Mouse (Mus musculus) kidney, adult 18-20 months (tissue): Measurements from ENCODE around the gene Nmur1.

Source experiments
- DNase-seq: peaks from one replicate; pipeline ENCODE4 v3.0.0; 2021

Nmur1 gene

DNA sequence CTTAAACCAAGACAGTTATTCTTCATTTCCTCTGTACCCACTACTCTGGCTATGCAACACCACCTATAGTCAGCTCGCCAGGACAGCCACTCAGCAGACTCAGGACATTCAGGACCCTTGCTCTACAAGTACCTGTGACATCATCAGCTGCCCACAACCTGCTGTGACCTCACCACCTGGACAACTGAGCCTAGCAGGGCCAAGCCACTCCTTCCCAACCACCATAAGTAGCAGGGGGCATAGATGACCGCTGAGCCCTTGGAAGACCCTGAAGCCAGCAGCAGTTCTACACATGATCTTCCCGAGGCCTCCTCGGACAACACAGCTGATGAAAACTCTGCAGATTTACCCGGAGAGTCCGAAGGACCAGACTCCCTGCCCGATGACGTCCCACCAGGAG, at the start of gene Nmur1, which contains the start of gene Tex44:
Nmur1 (minus strand) TSS at position 101 of the 400 bp plus-strand sequence.
Tex44 (plus strand) TSS at position 202 of the 400 bp plus-strand sequence.
- DNase-seq = no peak

GRCm38 (mm10) chr1:86473109-86473760, 47.2 kb upstream of the Nmur1 start:
- no peak for DNase-seq

DNA sequence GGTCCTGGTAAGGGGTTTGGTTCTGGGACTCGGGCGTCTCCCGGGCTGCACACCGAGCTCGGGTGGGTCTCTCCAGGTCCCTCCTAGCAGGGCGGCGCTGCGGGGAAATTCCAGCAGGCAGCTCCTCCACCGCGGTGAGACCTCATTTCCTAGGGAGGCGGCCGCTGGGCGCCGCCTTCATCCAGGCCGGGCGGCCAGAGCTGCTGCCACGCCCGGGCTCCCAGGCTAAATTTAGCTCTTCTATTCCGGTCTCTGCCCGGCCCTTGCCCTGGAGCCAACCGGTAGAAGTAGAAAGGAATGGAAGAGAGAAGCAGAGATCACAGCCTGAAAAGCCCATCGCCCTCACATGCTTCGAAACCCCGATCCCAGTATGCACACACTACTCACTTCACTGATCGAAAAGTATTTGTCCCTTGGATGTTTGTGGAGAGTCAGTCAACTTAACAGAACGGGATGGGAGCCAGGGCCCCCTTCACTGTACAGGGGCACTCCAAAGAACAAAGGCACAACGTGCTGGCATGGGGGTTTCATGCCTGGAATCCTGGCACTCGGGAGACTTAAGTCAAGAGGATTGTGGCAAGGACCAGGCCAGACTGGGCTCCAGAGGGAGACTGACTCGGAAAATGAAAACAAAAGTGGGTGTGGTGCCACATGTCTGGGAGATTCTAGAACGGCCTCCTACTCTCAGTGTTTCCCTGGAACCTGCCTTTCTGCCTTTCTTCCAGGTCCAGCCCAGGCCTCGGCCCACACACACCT, 46.3 kb upstream of the Nmur1 start:
- DNase-seq = peak; percentile 82

GRCm38 (mm10) chr1:86471504-86471961, 45.5 kb upstream of the Nmur1 start:
- peak; percentile 41 for DNase-seq

DNA sequence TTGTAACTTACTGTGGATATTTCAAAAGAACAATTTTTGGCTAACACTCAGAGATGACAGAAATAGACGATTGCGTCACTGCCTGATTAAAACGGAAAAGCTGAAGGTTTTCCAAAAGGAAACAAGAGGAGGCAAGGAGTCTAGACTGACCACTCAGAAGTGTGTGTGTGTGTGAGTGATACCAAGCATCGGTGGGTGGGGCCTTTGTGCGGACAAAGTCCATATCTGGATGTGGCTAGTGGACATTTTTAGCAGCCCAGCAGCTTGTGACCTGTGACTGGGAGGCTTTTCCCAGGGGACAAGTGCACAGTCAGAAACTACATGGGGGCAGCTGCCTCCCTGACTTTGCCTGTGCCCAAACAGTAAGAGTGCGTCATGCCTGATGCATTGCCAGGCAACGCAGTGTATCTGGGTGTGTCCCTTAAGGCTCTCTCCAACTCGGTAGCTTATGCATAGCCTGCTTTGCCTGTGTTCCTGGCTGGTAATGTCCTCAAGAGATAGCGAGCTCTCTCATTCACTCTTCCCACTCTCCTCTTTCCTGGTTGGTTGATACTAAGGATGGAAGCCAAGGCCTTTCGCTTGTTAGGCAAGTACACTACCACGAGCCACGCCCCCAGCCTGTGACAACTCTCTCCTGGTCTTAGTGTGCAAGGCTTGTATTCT, 44.6 kb upstream of the Nmur1 start:
- DNase-seq = peak; percentile 75

DNA sequence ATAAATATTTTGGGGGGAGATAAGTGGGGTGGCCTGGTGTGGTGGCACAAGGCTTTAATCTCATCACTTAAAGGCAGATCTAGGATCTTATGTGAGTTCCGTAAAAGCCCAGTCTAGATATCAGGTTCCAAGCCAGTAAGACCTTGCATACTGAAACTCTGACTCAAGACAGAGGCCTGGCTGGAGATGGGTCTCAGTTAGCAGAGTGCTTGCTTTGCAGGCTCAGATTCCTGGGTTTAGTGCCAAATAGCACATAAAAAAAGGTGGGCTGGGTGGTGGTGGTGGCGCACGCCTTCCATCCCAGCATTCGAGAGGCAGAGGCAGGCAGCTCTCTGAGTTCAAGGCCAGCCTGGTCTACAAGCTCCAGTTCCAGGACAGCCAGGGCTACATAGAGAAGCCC, 43.8 kb upstream of the Nmur1 start:
- no peak for DNase-seq

GRCm38 (mm10) chr1:86467416-86467815, 41.4 kb upstream of the Nmur1 start:
- no peak for DNase-seq

DNA sequence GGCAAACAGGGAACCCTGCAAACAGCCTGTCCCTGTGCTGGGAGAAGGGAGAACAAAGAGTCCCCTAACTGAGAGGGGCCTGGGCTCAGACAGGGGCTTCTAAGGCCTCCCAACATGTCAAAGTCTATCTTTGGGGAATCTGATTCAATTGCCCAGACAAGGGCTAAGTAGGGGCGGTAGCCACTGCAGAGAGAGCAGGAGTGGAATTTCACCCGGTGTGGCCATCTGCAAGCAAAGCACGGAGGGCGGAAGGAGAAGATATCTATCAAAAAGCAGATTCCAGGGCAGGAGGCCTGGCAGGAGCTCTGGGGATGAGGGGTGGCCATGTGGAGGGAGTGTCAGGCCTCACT, 38.8 kb upstream of the Nmur1 start:
- DNase-seq = peak; percentile 42

DNA sequence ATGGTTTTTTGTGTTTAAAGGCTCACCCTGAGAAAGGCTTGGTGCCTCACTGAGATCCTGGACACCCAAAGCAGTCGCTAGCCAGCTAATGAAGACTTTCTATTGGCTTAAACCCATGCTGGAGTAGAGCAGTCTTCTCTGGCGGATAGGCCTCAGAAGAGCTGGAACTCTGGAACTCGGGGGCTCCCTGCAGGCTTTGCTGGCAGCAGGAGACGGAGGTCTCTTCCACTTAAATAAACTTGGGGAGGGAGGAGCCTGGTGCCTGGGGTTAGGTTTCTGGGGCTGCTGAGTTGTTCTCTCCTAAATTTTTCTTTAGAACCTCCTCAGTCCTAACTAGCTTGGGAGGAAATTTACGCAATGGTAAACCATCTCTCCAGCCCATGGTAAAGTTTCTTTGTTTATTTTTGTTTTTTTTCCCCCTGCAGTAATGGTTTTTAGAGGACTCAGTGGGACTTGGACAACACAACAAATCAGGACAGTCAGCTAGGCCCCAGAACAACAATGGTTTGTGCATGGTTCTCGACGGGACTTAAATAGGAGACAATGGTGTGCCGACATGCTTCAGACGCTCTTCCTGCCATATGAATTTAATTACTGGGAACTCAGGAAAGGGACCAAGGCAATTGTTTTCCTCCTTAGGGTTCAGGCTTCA, 38.3 kb upstream of the Nmur1 start:
- no peak for DNase-seq

DNA sequence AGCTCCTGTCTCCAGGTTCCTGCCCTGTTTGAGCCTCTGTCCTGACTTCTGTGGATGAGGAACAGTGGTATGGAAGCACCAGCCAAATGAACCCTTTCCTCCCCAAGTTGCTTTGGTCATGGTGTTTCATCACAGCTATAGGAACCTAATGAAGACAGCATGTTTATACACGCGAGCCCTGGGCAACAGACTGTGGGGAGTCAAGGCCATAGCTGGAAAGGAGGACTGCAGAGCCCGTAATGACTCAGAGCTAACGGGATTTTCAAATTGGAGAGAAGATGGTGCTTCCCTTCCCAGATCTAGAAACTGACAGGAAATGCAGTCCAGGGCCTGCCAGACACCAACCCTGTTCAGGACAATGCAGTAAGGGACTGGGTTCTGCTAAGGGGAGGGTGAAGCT, 33.3 kb upstream of the Nmur1 start:
- no peak for DNase-seq

DNA sequence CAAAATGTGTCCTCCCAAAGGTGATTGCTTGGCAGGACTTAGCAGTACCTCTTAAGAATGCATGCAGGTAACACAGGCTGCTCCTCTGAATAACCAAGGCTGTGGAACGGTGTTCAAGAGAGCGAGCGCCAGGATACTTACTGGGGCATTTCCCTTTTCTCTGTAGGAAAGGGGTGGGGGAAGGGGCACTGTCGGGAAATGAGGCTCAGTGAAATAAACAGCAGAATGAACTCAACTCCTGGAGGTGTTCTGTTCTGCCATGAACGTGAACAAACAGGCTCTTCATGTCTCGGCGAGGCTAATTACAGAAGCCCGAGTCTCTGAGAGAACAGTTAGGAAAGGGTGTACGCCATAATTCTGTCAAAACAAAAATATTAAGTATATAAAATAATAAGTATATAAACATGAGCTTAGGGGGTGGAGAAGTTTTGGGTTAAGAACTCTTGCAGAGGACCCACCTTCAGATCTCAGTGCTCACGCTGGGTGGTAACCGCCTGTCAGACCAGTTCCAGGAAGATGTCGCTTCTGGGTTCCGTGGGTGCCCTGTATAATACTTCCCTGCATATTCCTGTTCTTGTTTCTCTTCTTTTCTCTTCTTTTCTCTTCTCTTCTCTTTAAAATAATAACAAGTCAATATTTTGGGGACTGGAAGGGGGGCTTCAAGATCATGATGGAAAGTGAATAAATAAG, 31.0 kb upstream of the Nmur1 start:
- no peak for DNase-seq

DNA sequence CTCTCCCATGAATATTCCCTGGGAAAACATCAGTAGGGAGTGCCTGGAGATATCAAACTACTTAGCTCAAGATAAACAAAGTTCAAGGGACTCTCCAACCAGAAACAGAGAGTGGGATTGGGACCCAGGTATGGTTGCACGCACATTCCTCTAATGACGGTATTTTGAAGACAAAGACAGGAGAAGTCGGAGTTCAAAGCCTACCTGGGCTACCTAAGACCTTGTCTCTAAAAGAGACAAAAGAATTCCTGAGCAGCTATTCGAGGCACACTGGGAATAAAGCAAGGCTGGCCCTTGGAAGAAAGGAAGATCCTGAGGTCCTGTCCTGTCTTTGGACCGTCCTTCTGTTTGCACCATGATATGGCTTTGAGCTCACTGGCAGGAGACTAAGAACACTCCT, 26.7 kb upstream of the Nmur1 start:
- DNase-seq = no peak

- DNase-seq = no peak
Measured at GRCm38 (mm10) chr1:86449966-86450365, 23.9 kb upstream of the Nmur1 start.

DNA sequence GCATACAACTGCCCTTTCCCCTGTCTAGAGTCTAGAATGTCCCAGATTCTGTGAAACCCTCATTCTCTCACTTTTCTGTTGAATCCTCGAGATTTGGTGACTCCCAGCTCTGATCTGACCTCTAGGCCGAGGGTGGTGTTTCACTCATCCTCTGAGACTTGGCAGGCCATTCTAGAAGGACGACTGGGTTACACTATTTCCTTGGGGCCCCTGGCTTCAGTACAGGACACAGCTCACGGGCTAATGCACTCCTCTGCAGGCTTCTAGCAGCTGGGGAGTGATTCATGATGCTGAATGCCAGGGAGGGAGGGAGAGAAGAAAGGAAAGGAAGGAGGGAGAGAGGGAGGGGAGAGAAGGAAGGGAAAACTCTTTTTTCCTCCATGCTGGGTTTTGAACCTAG, 22.2 kb upstream of the Nmur1 start:
- DNase-seq = no peak

- no peak for DNase-seq
Measured at GRCm38 (mm10) chr1:86447596-86448171, 21.7 kb upstream of the Nmur1 start.

GRCm38 (mm10) chr1:86443386-86444172, 17.6 kb upstream of the Nmur1 start:
- no peak for DNase-seq

DNA sequence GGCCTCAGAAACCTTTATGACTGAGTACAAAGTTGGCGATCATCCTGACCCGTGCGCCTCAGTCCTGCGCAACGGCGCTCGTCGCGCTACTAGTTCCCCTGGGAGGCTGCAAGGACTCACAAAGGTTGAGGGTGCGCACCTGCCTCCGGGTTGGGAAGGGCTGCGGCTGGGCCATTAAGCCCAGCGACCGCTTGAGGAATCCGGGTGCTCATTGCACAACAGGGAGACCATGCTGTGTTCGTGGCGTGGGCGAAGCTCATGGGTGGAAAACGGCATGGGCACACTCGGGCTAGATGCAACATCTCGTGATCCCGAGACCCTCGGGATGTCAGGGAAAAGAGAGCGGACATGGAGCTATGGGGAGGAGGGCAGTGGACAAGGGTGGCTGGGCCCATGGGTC, 16.8 kb upstream of the Nmur1 start:
- no peak for DNase-seq

GRCm38 (mm10) chr1:86441980-86442831, 16.2 kb upstream of the Nmur1 start:
- peak; percentile 91 for DNase-seq

DNA sequence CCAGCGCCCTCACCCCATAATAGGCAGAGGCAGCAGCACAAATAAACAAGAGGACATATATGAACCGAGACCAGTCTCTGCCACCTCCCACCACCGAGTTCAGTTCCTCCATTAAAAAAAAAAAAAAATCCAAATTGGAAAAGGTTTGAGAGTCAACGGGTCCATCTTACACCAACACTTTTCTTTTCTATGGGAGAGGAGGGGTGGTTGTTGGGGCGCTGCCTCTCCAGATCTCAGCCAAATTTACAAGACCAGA, 15.6 kb upstream of the Nmur1 start:
- no peak for DNase-seq

- peak; percentile 51 for DNase-seq
Measured at GRCm38 (mm10) chr1:86440887-86441723, 15.1 kb upstream of the Nmur1 start.
